Mouse (Mus musculus) right cerebral cortex, postnatal 14 days (tissue): Measurements from ENCODE around the gene Slc25a36.
A peak's percentile ranks its signal among the peaks of the same experiment; 100 is the strongest.

ENCODE experiments used
- DNase-seq: peaks from one replicate; pipeline ENCODE4 v3.0.0; 2022

Slc25a36 gene

GRCm38 (mm10) chr9:97106481-97107160, 4.3 kb downstream of the Slc25a36 start:
- DNase-seq, result no peak

- no peak for DNase-seq
Measured at GRCm38 (mm10) chr9:97105400-97105985, 5.5 kb downstream of the Slc25a36 start.

GRCm38 (mm10) chr9:97103376-97104061, 7.4 kb downstream of the Slc25a36 start:
- no peak for DNase-seq

- no peak for DNase-seq
Measured at GRCm38 (mm10) chr9:97098985-97099384, 12.0 kb downstream of the Slc25a36 start.

- DNase-seq, result no peak
Measured at GRCm38 (mm10) chr9:97096180-97096579, 14.8 kb downstream of the Slc25a36 start.

- no peak for DNase-seq
Measured at GRCm38 (mm10) chr9:97087850-97088249, 23.1 kb downstream of the Slc25a36 start.

- DNase-seq, result no peak
Measured at GRCm38 (mm10) chr9:97084628-97085027, 26.3 kb downstream of the Slc25a36 start.

GRCm38 (mm10) chr9:97081106-97081862, 29.7 kb downstream of the Slc25a36 start:
- no peak for DNase-seq

GRCm38 (mm10) chr9:97069911-97070310, 41.0 kb downstream of the Slc25a36 start:
- no peak for DNase-seq

- no peak for DNase-seq
Measured at GRCm38 (mm10) chr9:97069466-97069865, 41.5 kb downstream of the Slc25a36 start.

- DNase-seq, result peak; percentile 90
Measured at GRCm38 (mm10) chr9:97068201-97069095, 42.5 kb downstream of the Slc25a36 start.

GRCm38 (mm10) chr9:97067761-97068160, 43.2 kb downstream of the Slc25a36 start:
- DNase-seq, result no peak

- DNase-seq, result no peak
Measured at GRCm38 (mm10) chr9:97065885-97066284, 45.1 kb downstream of the Slc25a36 start.

GRCm38 (mm10) chr9:97065216-97065615, 45.7 kb downstream of the Slc25a36 start:
- DNase-seq, result no peak

- no peak for DNase-seq
Measured at GRCm38 (mm10) chr9:97064161-97064560, 46.8 kb downstream of the Slc25a36 start.

GRCm38 (mm10) chr9:97061696-97062095, 49.3 kb downstream of the Slc25a36 start:
- no peak for DNase-seq

- no peak for DNase-seq
Measured at GRCm38 (mm10) chr9:97056541-97057338, 54.2 kb downstream of the Slc25a36 start.

GRCm38 (mm10) chr9:97055906-97056305, 55.1 kb downstream of the Slc25a36 start:
- DNase-seq, result no peak

- no peak for DNase-seq
Measured at GRCm38 (mm10) chr9:97051176-97051575, 59.8 kb downstream of the Slc25a36 start.

GRCm38 (mm10) chr9:97046240-97046639, 64.7 kb downstream of the Slc25a36 start:
- no peak for DNase-seq

- DNase-seq, result no peak
Measured at GRCm38 (mm10) chr9:97041633-97042032, 69.3 kb downstream of the Slc25a36 start.
